Mouse (Mus musculus) lung, adult 2 months (tissue): Measurements from ENCODE around the gene Rhob.

Experiments used
- CTCF ChIP-seq: fragments of 200-500 bp; IDR thresholded peaks from 2 replicates; pipeline ENCODE4 v1.5.1; 2011; ENCODE audit warnings: mild to moderate bottlenecking, low read length, control low read depth; ENCODE audit not compliant: insufficient read depth
- POLR2A ChIP-seq: fragments of 200-500 bp; IDR thresholded peaks from 2 replicates; pipeline ENCODE4 v1.6.1; 2011; ENCODE audit warnings: low read depth, mild to moderate bottlenecking, control low read depth, low read length, borderline replicate concordance; ENCODE audit errors: extremely low read depth

DNA sequence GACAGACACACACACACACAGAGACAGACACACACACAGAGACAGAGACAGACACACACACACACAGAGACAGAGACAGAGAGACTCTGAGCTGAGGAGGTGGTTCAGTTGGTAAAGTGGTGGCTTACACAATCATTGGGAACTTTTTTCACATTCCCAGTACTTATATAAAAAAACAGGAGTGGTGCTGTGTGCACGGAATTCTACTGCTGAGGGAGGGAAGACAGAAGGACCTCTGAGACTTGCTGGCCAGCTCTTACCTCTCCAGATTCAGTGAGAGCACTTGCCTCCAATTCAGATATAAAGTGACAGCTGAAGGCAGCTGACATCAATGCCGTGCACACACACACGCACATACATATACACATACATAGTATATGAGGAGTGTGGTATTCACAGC is 34.1 kb downstream of the Rhob start:
- TF ChIP-seq CTCF = no peak
- no peak for TF ChIP-seq POLR2A
